Mouse (Mus musculus) heart, postnatal 0 days (tissue): ENCODE measurements around the gene Mog. TPM values are rescaled to one million over a fixed set of nuclear protein-coding genes. Genes with fewer than 3 reads are reported as not detected.

Source experiments
- ATAC-seq: fragments of 200-750 bp; cut with Nextera tagmentation; 2 replicates; pipeline ENCODE4 v1.8.0; 2017; ENCODE audit warnings: low read depth, moderate number of reproducible peaks, moderate library complexity; ENCODE audit not compliant: insufficient read depth
- DNase-seq: peaks from one replicate; pipeline ENCODE4 v3.0.0-alpha.2; 2016; ENCODE audit warnings: low spot score
- H3K27ac ChIP-seq: fragments of 300-500 bp; sonication (generic); 2 replicates; pipeline ENCODE4 v1.5.1; 2014; ENCODE audit warnings: low read depth, mild to moderate bottlenecking
- H3K27me3 ChIP-seq: fragments of 300-500 bp; sonication (generic); 2 replicates; pipeline ENCODE4 v1.6.1; 2014; ENCODE audit warnings: low read length, mixed read lengths; ENCODE audit not compliant: control insufficient read depth, insufficient read depth
- H3K36me3 ChIP-seq: fragments of 300-500 bp; sonication (generic); replicated peaks from 2 replicates; pipeline ENCODE4 v1.6.1; 2014; ENCODE audit warnings: low read length, mixed read lengths; ENCODE audit not compliant: control insufficient read depth, insufficient read depth
- H3K4me1 ChIP-seq: fragments of 300-500 bp; sonication (generic); 2 replicates; pipeline ENCODE4 v1.6.1; 2014; ENCODE audit warnings: antibody characterized with exemption; ENCODE audit not compliant: control insufficient read depth, insufficient read depth
- H3K4me2 ChIP-seq: fragments of 300-500 bp; sonication (generic); 2 replicates; pipeline ENCODE4 v1.6.1; 2014; ENCODE audit warnings: low read depth, mild to moderate bottlenecking, low read length, moderate library complexity
- H3K4me3 ChIP-seq: fragments of 300-500 bp; sonication (generic); 2 replicates; pipeline ENCODE4 v1.5.1; 2014; ENCODE audit warnings: low read depth, low read length
- H3K9ac ChIP-seq: fragments of 300-500 bp; sonication (generic); replicated peaks from 2 replicates; pipeline ENCODE4 v1.6.1; 2014; ENCODE audit warnings: low read depth, low read length, mixed read lengths
- H3K9me3 ChIP-seq: fragments of 300-500 bp; sonication (generic); replicated peaks from 2 replicates; pipeline ENCODE4 v1.6.1; 2016; ENCODE audit warnings: low read length; ENCODE audit not compliant: control insufficient read depth
- CTCF ChIP-seq: IDR thresholded peaks from 2 replicates; pipeline ENCODE4 v1.5.1; 2016; ENCODE audit warnings: antibody characterized with exemption, control low read depth, low read depth
- EP300 ChIP-seq: IDR thresholded peaks from 2 replicates; pipeline ENCODE4 v1.6.1; 2016; ENCODE audit warnings: antibody characterized with exemption, low read depth
- WGBS: fragments of 180-500 bp; shearing (Covaris S2); extraction: QIAGEN DNeasy Blood & Tissue Kit; methylation state at CpG from one replicate; pipeline ENCODE4 v1.1.7; 2014; 5-methylcytosine and 5-hydroxymethylcytosine counted together
- polyA plus RNA-seq: library from polyadenylated mRNA; unstranded; fragments of >200 nt; fragmentation: Nextera tagmentation; extraction: Ambion mirVana; gene quantifications from 2 replicates; pipeline ENCODE4 v1.2.1, GENCODE M21; 2015
- total RNA-seq: library from RNA; depleted of rRNA; stranded (reverse); fragments of >200 nt; gene quantifications from 2 replicates; pipeline ENCODE4 v1.2.3, GENCODE M21; 2014; ENCODE audit warnings: low replicate concordance

The Mog gene
- total and polyA plus RNA-seq, 2 experiments from 2014 or later = not detected

- no peak for DNase-seq
- H3K9me3 ChIP-seq = no peaks in the 10 kb centered on the region
- no peak for ATAC-seq
- H3K9ac ChIP-seq = peak overlapping the region; percentile 66; the same call in 1 of the 2 replicates
- H3K36me3 ChIP-seq = 0 out of 2 replicates have a peak, but pooled peaks cover 5% of the 10 kb centered on the region
- H3K27ac ChIP-seq = 0 out of 2 replicates have a peak overlapping the region, but pooled peaks have one; percentile 75
- no peak for TF ChIP-seq EP300
- no peak for TF ChIP-seq CTCF
- WGBS = 33% methylated on average over 4 of the region's 4 CpGs
- H3K4me1 ChIP-seq = 0 out of 2 replicates have a peak, but pooled peaks cover 4% of the 10 kb centered on the region
- no peaks in the 10 kb centered on the region for H3K27me3 ChIP-seq
- peak overlapping the region; percentile 56 for H3K4me3 ChIP-seq
- peak overlapping the region; percentile 85 for H3K4me2 ChIP-seq
These were observed 19.8 kb downstream of the Mog start for GRCm38 (mm10) chr17:37003366-37003765.

- no peak for TF ChIP-seq CTCF
- TF ChIP-seq EP300 = no peak
- H3K9ac ChIP-seq = peak overlapping the region; percentile 66
- H3K9me3 ChIP-seq = no peaks in the 10 kb centered on the region
- H3K4me3 ChIP-seq = peak overlapping the region; percentile 56
- H3K4me1 ChIP-seq = 0 out of 2 replicates have a peak, but pooled peaks cover 4% of the 10 kb centered on the region
- under 1% methylated on average over 49 of the region's 49 CpGs for WGBS
- H3K27ac ChIP-seq = peak overlapping the region; percentile 75
- 0 out of 2 replicates have a peak, but pooled peaks cover 5% of the 10 kb centered on the region for H3K36me3 ChIP-seq
- DNase-seq (peak; percentile 66), ATAC-seq (peak; percentile 85)
- H3K27me3 ChIP-seq = no peaks in the 10 kb centered on the region
- H3K4me2 ChIP-seq = peak overlapping the region; percentile 85
These were observed 20.6 kb downstream of the Mog start for GRCm38 (mm10) chr17:37002364-37003330.

DNA sequence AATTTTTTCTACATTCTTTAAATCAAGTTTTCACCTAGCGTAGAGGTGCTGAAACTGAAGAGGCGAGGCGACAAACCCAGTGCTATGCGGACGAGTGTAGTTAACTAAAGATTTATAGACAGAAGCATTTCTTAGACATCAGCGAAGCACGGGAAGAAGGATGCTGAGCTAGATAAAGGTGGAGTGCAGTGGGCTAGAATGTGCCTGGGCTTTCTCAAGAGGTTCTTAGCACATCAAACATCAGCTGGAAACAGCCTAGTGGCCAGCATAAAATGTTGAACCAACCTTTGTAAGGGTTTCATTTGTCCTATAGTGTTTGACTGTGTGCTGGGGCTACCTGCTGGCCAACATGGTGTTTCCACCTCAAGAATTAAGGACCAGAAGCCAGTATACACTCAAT is 22.3 kb downstream of the Mog start, which contains the start of gene Zfp57:
TSS of gene Zfp57 (plus strand) at position 301 of the 400 bp plus-strand sequence.
- 92% methylated on average over 7 of the region's 7 CpGs for WGBS

GRCm38 (mm10) chr17:36998477-36998876 is 24.7 kb downstream of the Mog start:
- no peak overlapping the region for H3K9ac ChIP-seq
- 58% methylated on average over 2 of the region's 2 CpGs for WGBS
- no peak overlapping the region for H3K27ac ChIP-seq
- H3K27me3 ChIP-seq = no peaks in the 10 kb centered on the region
- no peak for ATAC-seq
- no peak overlapping the region for H3K4me2 ChIP-seq
- H3K36me3 ChIP-seq = no peaks in the 10 kb centered on the region
- no peak overlapping the region for H3K4me3 ChIP-seq
- H3K9me3 ChIP-seq = no peaks in the 10 kb centered on the region
- TF ChIP-seq CTCF (no peak), EP300 (no peak)
- 0 out of 2 replicates have a peak, but pooled peaks cover 4% of the 10 kb centered on the region for H3K4me1 ChIP-seq
- no peak for DNase-seq

More for the DNA sequence above, 22.3 kb downstream of the Mog start, which contains the start of gene Zfp57:
- no peak within 1 kb of the TSS for H3K4me3 ChIP-seq
- H3K4me1 ChIP-seq = 0 out of 2 replicates have a peak, but pooled peaks cover 4% of the 10 kb centered on the region
- peak within 1 kb of the TSS; percentile 85 for H3K4me2 ChIP-seq
- ATAC-seq = no peak
- DNase-seq = no peak
- no peak for TF ChIP-seq CTCF
- no peak within 1 kb of the TSS for H3K27ac ChIP-seq
- H3K9me3 ChIP-seq = no peaks in the 10 kb centered on the region
- H3K36me3 ChIP-seq = no peaks in the 10 kb centered on the region
- no peak within 1 kb of the TSS for H3K9ac ChIP-seq
- no peaks in the 10 kb centered on the region for H3K27me3 ChIP-seq

DNA sequence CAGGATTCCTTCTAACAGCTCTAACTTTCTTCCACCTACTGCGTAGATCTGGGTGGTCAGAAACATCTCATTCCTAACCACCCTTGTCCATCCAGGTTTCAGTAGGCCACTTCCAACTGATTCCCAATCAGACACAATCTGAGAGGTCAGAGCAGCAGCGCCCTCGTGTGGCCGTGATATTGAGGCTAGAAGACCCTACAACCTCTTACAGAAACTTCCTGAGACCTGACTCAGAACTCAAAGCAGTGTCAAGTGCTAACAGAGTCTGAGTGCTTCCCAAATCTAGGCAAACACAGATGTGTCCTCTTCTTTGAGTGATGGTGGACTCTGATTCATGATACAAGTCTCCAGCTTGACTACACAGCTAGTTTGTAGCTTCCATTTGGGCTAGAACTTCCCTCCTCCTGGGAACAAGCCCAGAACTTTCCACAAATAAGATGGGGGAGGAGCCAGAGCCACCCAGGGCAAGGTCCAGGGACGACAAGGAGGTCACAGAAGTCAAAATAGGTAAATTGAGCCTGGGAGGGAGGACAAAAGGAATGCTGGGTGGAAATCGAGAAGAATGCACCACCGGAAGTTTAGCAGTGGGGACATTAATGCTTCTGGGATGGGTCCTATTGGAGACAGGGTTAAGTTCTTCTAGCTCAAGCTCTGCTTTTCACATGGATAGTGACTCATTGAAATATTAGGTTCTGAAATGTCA is 26.0 kb downstream of the Mog start:
- no peaks in the 10 kb centered on the region for H3K27me3 ChIP-seq
- no peak overlapping the region for H3K4me3 ChIP-seq
- WGBS = 22% methylated on average over 7 of the region's 7 CpGs
- ATAC-seq = no peak
- H3K4me2 ChIP-seq = no peak overlapping the region
- H3K9ac ChIP-seq = no peak overlapping the region
- peak; percentile 81 for TF ChIP-seq CTCF
- TF ChIP-seq EP300 = no peak
- H3K4me1 ChIP-seq = no peaks in the 10 kb centered on the region
- H3K9me3 ChIP-seq = no peaks in the 10 kb centered on the region
- no peak overlapping the region for H3K27ac ChIP-seq
- peak; percentile 18 for DNase-seq
- H3K36me3 ChIP-seq = no peaks in the 10 kb centered on the region
